9 mouse cellular contexts compared by ENCODE assay signal in the genomic region with DNA sequence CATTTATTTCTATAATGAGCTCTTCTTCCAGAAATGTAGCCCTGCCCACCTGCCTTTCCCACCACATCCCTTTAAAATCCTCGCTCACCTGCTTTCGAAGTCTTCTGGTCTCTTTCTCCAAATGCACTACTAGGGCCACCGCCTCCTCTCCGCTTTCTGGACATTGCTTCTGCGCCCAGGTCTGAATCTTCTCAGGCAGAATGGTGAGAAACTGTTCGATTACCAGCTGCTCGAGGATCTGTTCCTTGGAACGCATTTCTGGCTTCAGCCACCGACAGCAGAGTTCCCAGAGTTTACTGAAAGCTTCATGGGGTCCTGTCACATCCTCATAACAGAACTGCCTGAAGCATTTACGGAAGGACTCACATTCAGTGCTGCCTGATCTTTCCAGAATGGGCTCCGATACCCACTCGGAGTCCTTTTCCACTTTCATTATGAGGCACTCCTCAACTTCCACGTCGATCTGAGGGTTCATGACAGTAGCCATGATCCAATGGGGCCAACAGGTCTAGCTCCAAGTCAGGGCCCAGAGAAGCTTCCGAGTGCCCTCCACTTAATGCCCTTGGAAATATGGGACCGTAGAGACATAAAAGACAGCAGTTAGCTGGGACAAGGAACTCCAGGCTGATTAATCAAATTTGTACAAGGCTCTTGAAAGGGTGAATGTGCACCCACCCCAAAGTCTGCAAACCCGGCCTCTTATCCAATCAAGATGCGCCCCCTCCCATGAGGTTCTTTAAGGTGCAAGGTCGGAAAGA. TPM values are rescaled to one million over a fixed set of nuclear protein-coding genes. Genes with fewer than 3 reads are reported as not detected.
DNase-seq lines count a peak whose midpoint lies in the region; ATAC-seq and TF ChIP-seq lines count a peak whose summit lies in the region.
"Had no signal": no experiment of that assay in that cellular context is flagged by ENCODE, and none has a peak within 500 bp of the region (broad histone marks: within the 10 kb centered on the region; RNA-seq: fewer than 3 reads in every experiment).

No protein-coding gene starts in this region.

- WGBS in kidney, adult 2 months = 35% methylated on average over 19 of the region's 19 CpGs
- WGBS in forebrain, postnatal 0 days = 24% methylated on average over 19 of the region's 19 CpGs

- no peak for ATAC-seq in forebrain, postnatal 0 days

- no peak overlapping the region for H3K27ac ChIP-seq in kidney, adult 2 months (ENCODE audit: insufficient read depth, low read depth, low read length)
- H3K27ac ChIP-seq in forebrain, postnatal 0 days (ENCODE audit: low read depth, low read length) = peak overlapping the region; percentile 97

- no peaks in the 10 kb centered on the region for H3K9me3 ChIP-seq in forebrain, postnatal 0 days (ENCODE audit: low read length)

- TF ChIP-seq CTCF in kidney, adult 2 months (conservative IDR thresholded peaks at IDR 0.05; ENCODE audit: insufficient read depth, insufficient read length, low read depth, low read length) = no peak
- no peak for TF ChIP-seq CTCF in brain, embryonic 14.5 days (IDR thresholded peaks at IDR 0.05; ENCODE audit: borderline replicate concordance, extremely low read depth, insufficient read depth, insufficient read length)
- no peak for TF ChIP-seq CTCF in forebrain, postnatal 0 days (IDR thresholded peaks at IDR 0.05; ENCODE audit: low read depth)

- peak overlapping the region; percentile 85 for H3K9ac ChIP-seq in forebrain, postnatal 0 days

- H3K4me1 ChIP-seq in kidney, adult 2 months (ENCODE audit: control insufficient read depth, insufficient read depth, low read length) = no peaks in the 10 kb centered on the region
- H3K4me1 ChIP-seq in forebrain, postnatal 0 days (ENCODE audit: insufficient read depth) = peaks cover 19% of the 10 kb centered on the region

- intact Hi-C loops in left cerebral cortex, postnatal 4 days (cut with DNase I) = no loop called here

- H3K4me3 ChIP-seq in kidney, adult 2 months (ENCODE audit: insufficient read depth, low read depth, low read length) = peak overlapping the region; percentile 57
- peak overlapping the region; percentile 82 for H3K4me3 ChIP-seq in forebrain, postnatal 0 days (ENCODE audit: low read depth, low read length)

- H3K4me2 ChIP-seq in forebrain, postnatal 0 days (ENCODE audit: low read depth) = peak overlapping the region; percentile 94

- no peak for TF ChIP-seq POLR2A in kidney, adult 2 months (IDR thresholded peaks at IDR 0.05; ENCODE audit: low read depth, low read length)
- TF ChIP-seq POLR2A in brain, embryonic 14.5 days (IDR thresholded peaks at IDR 0.05; ENCODE audit: borderline replicate concordance, extremely low read depth, insufficient read depth, insufficient read length, poor library complexity, severe bottlenecking) = no peak

- H3K36me3 ChIP-seq in kidney, adult 2 months (ENCODE audit: control insufficient read depth, insufficient read depth, low read length) = no peaks in the 10 kb centered on the region
- peaks cover 17% of the 10 kb centered on the region for H3K36me3 ChIP-seq in forebrain, postnatal 0 days (ENCODE audit: insufficient read depth)

- H3K27me3 ChIP-seq in kidney, adult 2 months (replicated peaks; ENCODE audit: control insufficient read depth, insufficient read depth, low read length) = no peaks in the 10 kb centered on the region; the same call in 1 of the 2 replicates
- no peaks in the 10 kb centered on the region for H3K27me3 ChIP-seq in forebrain, postnatal 0 days (ENCODE audit: insufficient read depth, low read length)

- DNase-seq in kidney, adult 2 months = no peak
- no peak for DNase-seq in kidney, adult 18-20 months
- peak; percentile 35 for DNase-seq in brain, embryonic 14.5 days (ENCODE audit: low read depth)
- peak; percentile 51 for DNase-seq in forebrain, postnatal 0 days
- DNase-seq in left cerebral cortex, postnatal 4 days = peak; percentile 22
- DNase-seq in right cerebral cortex, postnatal 25 days = peak; percentile 26
- no peak for DNase-seq in adrenal gland, adult 18-20 months (ENCODE audit: low spot score in 2 of 2)
- DNase-seq in adrenal gland, postnatal 4 days (ENCODE audit: low spot score in 2 of 2) = no peak

RNA-seq across cellular contexts. Expression of gene Zkscan2, which starts 0.6 kb away (rescaled TPM):
- 0.06 and 0.07 TPM in 2 replicates for polyA plus RNA-seq in kidney, adult 2 months (2012; rRNA removed)
- polyA plus RNA-seq in brain, embryonic 14.5 days (2012; rRNA removed) = 26.2 and 29.3 TPM in 2 replicates
- 17.8 and 27.4 TPM in 2 replicates for total RNA-seq in forebrain, postnatal 0 days (2014; rRNA removed)
- 3.7 and 5.9 TPM in 2 replicates for polyA plus RNA-seq in forebrain, postnatal 0 days (2015; fragmentation: Nextera tagmentation; extraction: Ambion mirVana)
- 10 to 100 TPM; 34.1 to 36.5 TPM for total RNA-seq in left cerebral cortex, postnatal 4 days (2021)
- total RNA-seq in adrenal gland, adult 18-20 months (2021) = 1 to 10 TPM in 1 of 2 experiments, under 1 TPM in 1; 0.96 to 1.0 TPM
- total RNA-seq in adrenal gland, postnatal 4 days (2021) = 1 to 10 TPM; 5.5 to 7.1 TPM

RNA-seq across cellular contexts. Expression of gene Aqp8, which starts 37.6 kb away (rescaled TPM):
- polyA plus RNA-seq in kidney, adult 2 months (2012; rRNA removed) = 1.1 TPM in 2 replicates
- not detected in 2 replicates for polyA plus RNA-seq in brain, embryonic 14.5 days (2012; rRNA removed)
- not detected in 2 replicates for total RNA-seq in forebrain, postnatal 0 days (2014; rRNA removed)
- polyA plus RNA-seq in forebrain, postnatal 0 days (2015; fragmentation: Nextera tagmentation; extraction: Ambion mirVana) = not detected in 2 replicates
- total RNA-seq in left cerebral cortex, postnatal 4 days (2021) = not detected
- total RNA-seq in adrenal gland, adult 18-20 months (2021) = not detected
- total RNA-seq in adrenal gland, postnatal 4 days (2021) = 1 to 10 TPM; 1.1 to 5.4 TPM
- total RNA-seq: layer of hippocampus, postnatal 14 days had no signal

Comparison
In these comparisons a context has a peak if more than half of its experiments do, and no peak if none do; other contexts are left out.
1. DNase-seq: peak in brain, embryonic 14.5 days (single experiment), forebrain, postnatal 0 days (single experiment), left cerebral cortex, postnatal 4 days (single experiment) and right cerebral cortex, postnatal 25 days (single experiment); none in kidney, adult 2 months (single experiment), kidney, adult 18-20 months (single experiment), adrenal gland, adult 18-20 months (0 of 2) and adrenal gland, postnatal 4 days (0 of 2).